Mouse (Mus musculus): ENCODE data around the gene Sh2d7.

DNA sequence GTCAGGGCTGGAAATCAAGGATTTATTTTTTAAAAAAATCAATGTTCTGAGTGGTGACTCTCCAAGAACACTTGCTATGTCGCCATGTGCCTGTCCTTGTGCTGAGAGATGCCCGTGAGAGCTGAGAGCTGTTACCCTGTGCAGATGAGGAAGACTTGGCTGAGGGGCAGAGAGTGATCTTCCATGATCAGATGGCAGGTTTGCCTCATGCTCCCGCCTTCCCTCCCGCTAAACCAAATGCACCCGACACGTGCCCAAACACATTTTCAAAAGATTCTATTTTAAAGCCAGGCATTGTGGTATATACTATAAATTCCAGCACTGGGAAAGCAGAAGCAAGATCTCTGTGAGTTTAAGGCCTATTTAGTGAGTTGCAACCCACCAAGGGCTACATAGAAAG is 7.9 kb upstream of the Sh2d7 start:
- TF ChIP-seq CTCF (IDR thresholded peaks at IDR 0.05; ENCODE audit: extremely low read depth, insufficient read depth, insufficient read length, insufficient replicate concordance): no peak
- no peak for TF ChIP-seq POLR2A (IDR thresholded peaks at IDR 0.05; ENCODE audit: low read depth, low read length)
